Mouse (Mus musculus) gastrocnemius, postnatal 14 days (tissue): ENCODE results near the gene Slc22a17. TPM values are rescaled to one million over a fixed set of nuclear protein-coding genes. Genes with fewer than 3 reads are reported as not detected.

ENCODE experiments used
- DNase-seq: peaks from one replicate; pipeline ENCODE4 v3.0.0; 2021; ENCODE audit warnings: mixed read lengths
- intact Hi-C: fragments of 180-260 bp; cut with DNase I; formaldehyde crosslinking; loops from one replicate; pipeline ENCODE4 v1.15.1; 2025; ENCODE audit warnings: low total_unique reads
- total RNA-seq, 2 experiments: library from RNA; stranded (reverse); gene quantifications; 2 replicates each; pipeline ENCODE4 v1.2.3; 2021

Gene Slc22a17
- total RNA-seq, 2 experiments from 2014 or later = 5.4 to 6.3 TPM

GRCm38 (mm10) chr14:54920076-54920685, 7.2 kb upstream of the Slc22a17 start:
- intact Hi-C loops = no loop called here
- DNase-seq = no peak

GRCm38 (mm10) chr14:54913343-54913742, 411 bp upstream of the Slc22a17 start:
- intact Hi-C loops = no loop called here
- no peak for DNase-seq

- intact Hi-C loops = no loop called here
- DNase-seq = no peak
Observed at GRCm38 (mm10) chr14:54912109-54912850, 652 bp downstream of the Slc22a17 start.

GRCm38 (mm10) chr14:54908682-54909081, 4.2 kb downstream of the Slc22a17 start:
- intact Hi-C loops = no loop called here
- no peak for DNase-seq

- no peak for DNase-seq
- intact Hi-C loops = loop anchor here (5.0 kb wide), 2 partner anchors 34 to 109 kb away; partner anchors contain the start of gene Cmtm5
Observed at GRCm38 (mm10) chr14:54903641-54904040, 9.3 kb downstream of the Slc22a17 start.

- peak; percentile 55 for DNase-seq
- intact Hi-C loops = loop anchor here (5.0 kb wide), 2 partner anchors 37 to 112 kb away; partner anchors contain the start of gene Cmtm5
Observed at GRCm38 (mm10) chr14:54900383-54900782, 12.5 kb downstream of the Slc22a17 start.

GRCm38 (mm10) chr14:54897445-54897844, 15.5 kb downstream of the Slc22a17 start:
- DNase-seq = no peak
- intact Hi-C loops = no loop called here

GRCm38 (mm10) chr14:54894296-54895151, 18.4 kb downstream of the Slc22a17 start:
- intact Hi-C loops = no loop called here
- peak; percentile 74 for DNase-seq

- intact Hi-C loops = no loop called here
- DNase-seq = peak; percentile 94
Observed at GRCm38 (mm10) chr14:54893651-54894181, 19.2 kb downstream of the Slc22a17 start.

GRCm38 (mm10) chr14:54892200-54892599, 20.7 kb downstream of the Slc22a17 start, which contains the start of gene Pabpn1:
Pabpn1 (plus strand) TSS chr14:54892500.
- DNase-seq = no peak
- intact Hi-C loops = no loop called here

- intact Hi-C loops = no loop called here
- no peak for DNase-seq
Observed at GRCm38 (mm10) chr14:54885309-54885708, 27.6 kb downstream of the Slc22a17 start.

GRCm38 (mm10) chr14:54884022-54884712, 28.8 kb downstream of the Slc22a17 start:
- intact Hi-C loops = no loop called here
- no peak for DNase-seq

GRCm38 (mm10) chr14:54883154-54884021, 29.5 kb downstream of the Slc22a17 start, which contains the start of the genes Bcl2l2 and Gm20521:
Bcl2l2 (plus strand) TSS chr14:54883377.
Gm20521 (plus strand) TSS chr14:54883441.
- intact Hi-C loops = no loop called here
- peak; percentile 91 for DNase-seq

- intact Hi-C loops = no loop called here
- peak; percentile 71 for DNase-seq
Observed at GRCm38 (mm10) chr14:54877048-54877715, 35.8 kb downstream of the Slc22a17 start, which contains the start of gene Ppp1r3e. Ppp1r3e (minus strand) TSS chr14:54877550.

GRCm38 (mm10) chr14:54876539-54877047, 36.3 kb downstream of the Slc22a17 start:
- intact Hi-C loops = no loop called here
- peak; percentile 90 for DNase-seq

GRCm38 (mm10) chr14:54875844-54876538, 36.9 kb downstream of the Slc22a17 start:
- intact Hi-C loops = no loop called here
- no peak for DNase-seq

GRCm38 (mm10) chr14:54874165-54874564, 38.8 kb downstream of the Slc22a17 start:
- intact Hi-C loops = no loop called here
- DNase-seq = no peak
